Mouse (Mus musculus) kidney, postnatal 4 days (tissue): ENCODE data around the gene Deup1.
A peak's percentile ranks its signal among the peaks of the same experiment; 100 is the strongest.

Experiments used
- DNase-seq, 2 experiments: peaks; one replicate each; pipeline ENCODE4 v3.0.0; 2021; ENCODE audit warnings: mixed read lengths in 2 of 2

Gene Deup1

GRCm38 (mm10) chr9:15627785-15628287 is at the start of gene Deup1:
Gene Deup1 (minus strand): TSS chr9:15627933.
- DNase-seq = peak; percentile 71 to 81

DNA sequence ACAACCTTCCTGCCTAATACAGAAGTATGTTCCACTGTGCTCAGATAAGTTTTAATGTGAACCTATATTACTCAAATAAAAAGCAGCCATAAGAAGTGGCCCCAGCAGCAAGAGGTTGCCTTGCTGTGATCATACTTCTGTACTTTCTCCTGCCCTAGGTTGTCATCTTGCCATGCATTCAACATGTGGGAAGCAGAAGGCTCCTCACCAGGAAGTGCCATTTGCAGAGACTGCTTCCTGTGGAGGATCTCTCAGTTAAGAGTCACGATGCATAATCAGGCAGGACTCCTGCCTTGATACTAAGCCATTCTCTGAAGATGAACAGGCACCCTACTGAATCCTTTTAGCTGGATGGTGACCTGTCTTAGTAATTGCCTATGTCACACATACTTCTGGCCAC is 44.5 kb upstream of the Deup1 start:
- DNase-seq = no peak

DNA sequence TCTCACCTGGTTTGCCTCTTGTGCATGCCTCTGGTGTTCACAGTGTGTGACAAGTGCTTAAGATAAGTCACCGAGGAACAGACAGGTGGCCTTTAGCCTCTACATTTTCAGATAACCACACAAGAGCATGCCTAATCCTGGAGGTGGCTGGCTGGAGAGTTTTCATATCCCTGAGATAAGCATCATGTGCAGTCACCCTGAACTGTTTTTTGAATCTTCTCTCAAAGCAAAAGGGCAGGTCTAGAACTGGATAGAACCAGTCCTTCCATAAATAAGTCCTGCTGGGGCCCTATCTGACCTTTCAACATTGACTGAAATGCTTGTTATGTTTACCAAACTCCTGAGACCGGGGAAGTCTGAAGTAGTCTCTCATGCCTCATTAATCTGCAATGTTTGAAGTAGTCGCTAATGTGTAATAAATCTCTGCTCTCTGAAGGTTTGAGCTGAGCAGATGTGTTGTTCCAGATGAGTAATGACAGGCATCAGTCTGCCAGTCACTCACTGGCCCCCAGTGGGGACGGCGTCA is 42.3 kb upstream of the Deup1 start:
- peak in 1 of 2 experiments; percentile 41 for DNase-seq

DNA sequence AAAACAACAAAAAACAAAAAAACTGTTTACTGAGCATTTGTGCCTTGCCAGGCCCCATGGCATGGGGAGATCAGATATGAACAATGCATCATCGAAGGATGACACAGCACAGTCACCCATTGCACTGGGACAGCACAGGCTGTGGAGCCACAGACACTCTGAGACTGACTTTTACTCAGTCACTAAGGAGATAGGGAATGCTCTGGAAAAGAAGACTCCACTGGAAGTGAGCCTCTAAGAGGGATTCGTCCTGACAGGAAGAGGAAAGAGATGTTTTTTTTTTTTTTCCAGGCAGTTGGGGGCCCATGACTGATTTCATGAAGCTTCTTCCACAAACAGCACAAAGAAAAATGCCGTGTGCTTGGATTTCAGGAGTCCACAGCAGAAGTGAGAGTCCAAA is 41.7 kb upstream of the Deup1 start:
- DNase-seq = no peak

DNA sequence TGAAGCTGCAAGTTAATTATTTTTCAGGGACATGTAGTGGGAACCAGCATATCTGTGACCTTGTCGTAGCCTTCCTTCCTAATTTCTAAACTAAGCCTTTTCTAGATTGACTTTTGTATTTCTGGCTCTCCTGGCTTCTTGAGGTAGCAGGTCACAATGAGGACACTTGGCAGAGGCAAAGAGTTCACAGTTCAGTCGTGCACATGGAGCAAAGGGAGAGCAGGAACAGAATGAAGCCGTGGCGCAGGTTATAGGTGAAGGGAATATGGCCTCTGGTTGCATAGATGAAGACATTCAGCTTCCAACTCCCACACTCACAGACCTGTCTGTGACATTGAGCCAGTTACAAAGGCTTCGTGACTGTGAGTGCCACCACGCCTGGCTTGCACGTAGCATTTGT is 36.9 kb upstream of the Deup1 start:
- no peak for DNase-seq

DNA sequence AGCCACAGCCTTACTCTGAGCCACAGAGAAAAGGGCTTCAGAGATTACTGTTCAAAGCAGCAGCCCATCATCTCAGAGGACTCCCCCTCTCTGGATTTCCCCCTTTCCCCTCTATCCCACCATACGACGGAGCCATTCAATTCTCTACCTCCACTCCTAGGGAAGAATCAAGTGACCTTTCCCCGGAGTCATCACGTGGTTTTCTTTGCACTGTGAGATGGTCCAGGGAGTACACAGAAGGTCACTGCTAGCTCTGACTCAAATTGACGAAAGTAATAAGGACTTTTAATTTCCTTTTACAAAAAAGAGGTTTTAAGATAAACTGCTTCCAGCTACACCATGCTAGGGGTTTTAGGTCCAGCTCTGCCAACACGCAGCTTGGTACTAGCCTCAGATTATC is 31.3 kb upstream of the Deup1 start:
- DNase-seq = no peak

- DNase-seq = no peak
Observed at GRCm38 (mm10) chr9:15658236-15658785, 30.6 kb upstream of the Deup1 start.

GRCm38 (mm10) chr9:15653036-15653435 is 25.3 kb upstream of the Deup1 start:
- DNase-seq = no peak

- DNase-seq = no peak
Observed at GRCm38 (mm10) chr9:15649977-15650376, 22.2 kb upstream of the Deup1 start.

DNA sequence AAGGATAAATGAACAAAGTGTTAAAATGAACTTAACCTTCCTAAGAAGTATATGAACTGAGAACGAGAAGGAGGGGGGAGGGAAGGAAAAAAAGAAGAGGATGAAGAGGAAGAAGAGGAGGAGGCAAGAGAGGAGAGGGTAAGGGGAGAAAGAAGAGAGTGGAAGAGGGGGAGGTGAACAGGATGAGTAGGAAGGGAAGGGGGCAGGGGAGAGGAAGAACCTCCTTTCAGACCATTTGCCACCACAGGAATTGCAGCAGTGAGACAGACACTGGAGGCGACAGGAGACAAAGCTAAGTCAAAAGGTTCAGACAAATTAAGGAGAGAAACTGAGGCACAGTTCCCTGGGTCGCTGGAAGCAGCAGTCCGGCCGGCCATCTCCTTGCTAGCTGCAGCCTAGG is 349 bp downstream of the Deup1 start:
- no peak for DNase-seq

DNA sequence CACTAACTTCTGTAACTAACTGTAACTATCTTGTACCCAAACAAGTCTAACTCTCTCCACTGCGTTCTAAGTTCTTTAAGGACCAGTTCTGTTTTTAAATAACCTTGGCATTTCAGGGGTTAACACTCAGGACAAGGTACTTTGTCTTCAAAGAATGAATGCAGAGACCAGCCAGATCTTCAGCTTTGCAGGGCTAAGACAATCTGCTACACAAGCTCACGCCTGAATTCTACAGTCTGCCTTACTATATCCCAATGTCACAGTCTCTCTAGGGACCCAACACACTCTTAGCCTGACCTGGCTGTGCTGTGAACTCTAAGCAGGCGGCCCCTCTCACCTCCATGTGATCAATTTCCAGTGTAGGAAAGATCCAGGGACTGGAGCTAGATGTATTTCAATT is 3.0 kb downstream of the Deup1 start:
- no peak for DNase-seq

- DNase-seq = no peak
Observed at GRCm38 (mm10) chr9:15619767-15620166, 8.0 kb downstream of the Deup1 start.

- no peak for DNase-seq
Observed at GRCm38 (mm10) chr9:15619020-15619590, 8.6 kb downstream of the Deup1 start.

GRCm38 (mm10) chr9:15617061-15617460 is 10.7 kb downstream of the Deup1 start:
- DNase-seq = no peak

GRCm38 (mm10) chr9:15616471-15616870 is 11.3 kb downstream of the Deup1 start:
- no peak for DNase-seq

DNA sequence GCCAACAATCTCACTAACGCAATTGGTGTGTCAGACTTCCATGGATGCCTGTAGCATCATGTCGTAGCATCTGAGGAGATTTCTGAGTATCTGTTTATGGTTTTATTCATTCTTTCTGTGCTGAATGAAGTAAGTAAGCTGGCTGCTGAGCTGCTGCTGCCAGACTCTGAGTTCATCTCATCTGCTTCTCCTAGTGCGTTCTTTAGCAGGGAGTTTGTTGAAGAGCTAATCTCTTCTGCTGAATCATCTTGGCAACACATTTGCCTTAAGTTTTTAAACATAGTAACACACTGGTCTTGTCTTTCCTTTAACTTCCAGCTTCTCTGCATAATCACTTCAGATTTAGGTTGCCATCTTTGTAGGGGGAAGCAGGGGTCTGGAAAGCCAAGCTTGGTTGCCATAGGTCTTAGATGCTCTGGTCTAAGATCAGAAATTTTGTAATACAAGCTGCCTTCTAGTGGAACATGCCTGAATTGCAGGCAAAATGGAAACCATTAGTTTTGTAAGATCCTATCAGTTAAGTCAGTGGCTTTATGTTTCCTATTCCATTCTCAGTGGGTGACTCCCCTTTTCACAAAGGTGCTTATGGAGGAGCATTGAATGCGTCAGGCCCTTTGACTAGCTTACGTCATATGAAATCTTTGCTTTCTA is 18.3 kb downstream of the Deup1 start:
- DNase-seq = no peak

- peak in 1 of 2 experiments; percentile 10 for DNase-seq
Observed at GRCm38 (mm10) chr9:15607601-15608000, 20.1 kb downstream of the Deup1 start.

DNA sequence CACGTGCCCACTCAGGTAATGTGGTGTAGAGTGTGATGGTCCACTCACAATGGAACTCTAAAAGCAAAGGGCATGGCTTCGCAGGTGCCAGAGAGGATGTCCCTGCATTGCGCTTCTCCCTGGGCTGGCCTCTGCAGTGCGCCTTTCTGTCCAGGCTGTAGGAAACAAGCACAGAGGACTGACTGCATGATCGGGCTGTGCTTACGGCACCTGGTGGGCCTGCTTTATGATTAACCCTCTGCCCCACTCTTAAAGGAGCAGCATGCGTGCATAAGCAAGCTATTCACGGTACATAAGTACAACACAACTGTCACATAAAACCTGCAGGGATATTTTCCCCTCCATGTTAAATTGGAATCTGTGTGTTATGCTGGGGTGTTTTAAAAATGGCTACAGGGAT is 24.6 kb downstream of the Deup1 start:
- peak; percentile 20 to 57 for DNase-seq

DNA sequence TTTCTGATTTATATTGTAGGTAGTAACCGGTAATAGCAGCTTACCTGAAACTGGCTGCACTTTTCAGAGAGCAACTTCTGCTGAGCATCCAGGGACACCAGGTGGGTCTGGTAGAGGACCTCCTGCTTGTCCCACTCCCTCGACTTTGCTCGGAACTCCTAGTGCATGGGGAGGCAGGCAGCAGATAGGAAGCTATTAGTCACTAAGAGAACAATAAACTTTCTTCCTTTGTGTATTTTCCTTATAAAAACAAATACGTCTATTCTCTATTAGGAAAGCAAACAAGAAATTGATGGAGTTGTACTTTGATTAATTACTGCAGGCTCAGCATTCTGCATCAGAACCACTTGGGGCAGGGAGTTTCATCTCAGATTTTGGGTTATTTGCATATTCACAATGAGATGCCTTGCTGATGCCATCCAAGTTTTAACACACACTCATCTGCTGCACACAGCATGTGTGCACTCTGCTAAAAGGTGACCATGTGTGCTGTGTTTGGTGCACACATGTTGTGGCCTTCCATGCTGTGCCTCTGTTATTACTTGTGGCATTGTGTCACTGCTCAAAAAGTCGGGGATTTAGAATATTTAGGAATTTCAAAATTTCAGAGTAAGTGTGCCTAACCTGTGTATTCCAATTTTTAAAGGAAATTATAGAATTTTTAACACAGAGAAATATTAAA is 26.7 kb downstream of the Deup1 start:
- no peak for DNase-seq

- DNase-seq = no peak
Observed at GRCm38 (mm10) chr9:15600156-15600858, 27.4 kb downstream of the Deup1 start.

GRCm38 (mm10) chr9:15596598-15596997 is 31.1 kb downstream of the Deup1 start:
- no peak for DNase-seq

- no peak for DNase-seq
Observed at GRCm38 (mm10) chr9:15594148-15594547, 33.6 kb downstream of the Deup1 start.
